Mouse (Mus musculus): ENCODE results near the gene Wdr82.
A peak's percentile ranks its signal among the peaks of the same experiment; 100 is the strongest.

Wdr82 gene

GRCm38 (mm10) chr9:106170556-106171345 lies at the start of gene Wdr82:
Wdr82 (plus strand) TSS chr9:106170928.
- peak; percentile 89 for DNase-seq

GRCm38 (mm10) chr9:106123599-106123998 lies 47.1 kb upstream of the Wdr82 start:
- peak; percentile 25 for DNase-seq

- DNase-seq, result no peak
Observed at GRCm38 (mm10) chr9:106126786-106127251, 43.9 kb upstream of the Wdr82 start.

GRCm38 (mm10) chr9:106129072-106129471 lies 41.7 kb upstream of the Wdr82 start:
- DNase-seq, result no peak

GRCm38 (mm10) chr9:106130250-106130649 lies 40.5 kb upstream of the Wdr82 start:
- no peak for DNase-seq

GRCm38 (mm10) chr9:106137671-106138216 lies 33.0 kb upstream of the Wdr82 start:
- DNase-seq, result no peak

GRCm38 (mm10) chr9:106139763-106140162 lies 31.0 kb upstream of the Wdr82 start:
- DNase-seq, result peak; percentile 8

- no peak for DNase-seq
Observed at GRCm38 (mm10) chr9:106141955-106142354, 28.8 kb upstream of the Wdr82 start.

GRCm38 (mm10) chr9:106144176-106144575 lies 26.6 kb upstream of the Wdr82 start:
- DNase-seq, result no peak

- DNase-seq, result no peak
Observed at GRCm38 (mm10) chr9:106145582-106145981, 25.1 kb upstream of the Wdr82 start.

GRCm38 (mm10) chr9:106147281-106147680 lies 23.4 kb upstream of the Wdr82 start:
- DNase-seq, result no peak

GRCm38 (mm10) chr9:106147851-106148431 lies 22.8 kb upstream of the Wdr82 start:
- DNase-seq, result no peak

GRCm38 (mm10) chr9:106148541-106149398 lies 22.0 kb upstream of the Wdr82 start:
- no peak for DNase-seq

- no peak for DNase-seq
Observed at GRCm38 (mm10) chr9:106149399-106149754, 21.4 kb upstream of the Wdr82 start.

- DNase-seq, result peak; percentile 52
Observed at GRCm38 (mm10) chr9:106154106-106154505, 16.6 kb upstream of the Wdr82 start.

GRCm38 (mm10) chr9:106156419-106156818 lies 14.3 kb upstream of the Wdr82 start:
- DNase-seq, result peak; percentile 64

- peak; percentile 56 for DNase-seq
Observed at GRCm38 (mm10) chr9:106156921-106157622, 13.7 kb upstream of the Wdr82 start.

- DNase-seq, result peak; percentile 68
Observed at GRCm38 (mm10) chr9:106157623-106157925, 13.2 kb upstream of the Wdr82 start.

GRCm38 (mm10) chr9:106158037-106158491 lies 12.7 kb upstream of the Wdr82 start, which contains the start of gene Glyctk:
Glyctk (minus strand) TSS chr9:106158138.
- peak; percentile 50 for DNase-seq

GRCm38 (mm10) chr9:106159237-106159636 lies 11.5 kb upstream of the Wdr82 start:
- no peak for DNase-seq

GRCm38 (mm10) chr9:106159784-106160301 lies 10.9 kb upstream of the Wdr82 start:
- peak; percentile 99 for DNase-seq

- no peak for DNase-seq
Observed at GRCm38 (mm10) chr9:106160426-106160825, 10.3 kb upstream of the Wdr82 start.

Measured in kidney, adult 18-20 months (tissue).